ENCODE assay signal across 17 mouse cellular contexts in genomic region chr5:102502333-102502732, GRCm38 (mm10). TPM values are rescaled to one million over a fixed set of nuclear protein-coding genes. Genes with fewer than 3 reads are reported as not detected.
DNase-seq lines count a peak whose midpoint lies in the region; ATAC-seq and TF ChIP-seq lines count a peak whose summit lies in the region.
"Had no signal": no experiment of that assay in that cellular context is flagged by ENCODE, and none has a peak within 500 bp of the region (broad histone marks: within the 10 kb centered on the region; RNA-seq: fewer than 3 reads in every experiment).

No protein-coding gene starts in this region.

- ATAC-seq in common myeloid progenitor, adult 5-6 weeks (replicated peaks; ENCODE audit: low read depth, poor library complexity, severe bottlenecking), result peak; percentile 87
- peak; percentile 87 for ATAC-seq in megakaryocyte progenitor cell, adult 5-6 weeks (replicated peaks; ENCODE audit: poor library complexity)
- ATAC-seq in forebrain, postnatal 0 days, result no peak
- ATAC-seq: midbrain, embryonic 13.5 days had no signal

- no peak overlapping the region for H3K9ac ChIP-seq in forebrain, postnatal 0 days
- H3K9ac ChIP-seq: lung, embryonic 14.5 days; midbrain, embryonic 13.5 days; neural tube, embryonic 12.5 days had no signal

- H3K4me3 ChIP-seq in cerebellum, adult 2 months (replicated peaks; ENCODE audit: insufficient read depth, low read depth, low read length), result no peak overlapping the region
- no peak overlapping the region for H3K4me3 ChIP-seq in forebrain, postnatal 0 days (ENCODE audit: low read depth, low read length)
- H3K4me3 ChIP-seq: erythroblast, embryonic 14.5 days; midbrain, embryonic 13.5 days; neural tube, embryonic 12.5 days had no signal

- WGBS in cerebellum, adult 2 months, result 84% methylated on average over 2 of the region's 2 CpGs
- 91% methylated on average over 2 of the region's 2 CpGs for WGBS in forebrain, postnatal 0 days

- no peaks in the 10 kb centered on the region for H3K4me1 ChIP-seq in cerebellum, adult 2 months (ENCODE audit: control insufficient read depth, insufficient read depth, low read length)
- no peaks in the 10 kb centered on the region for H3K4me1 ChIP-seq in forebrain, postnatal 0 days (ENCODE audit: insufficient read depth)
- H3K4me1 ChIP-seq: midbrain, embryonic 13.5 days; neural tube, embryonic 12.5 days had no signal

- no peak overlapping the region for H3K4me2 ChIP-seq in forebrain, postnatal 0 days (ENCODE audit: low read depth)
- H3K4me2 ChIP-seq: lung, embryonic 14.5 days; midbrain, embryonic 13.5 days; neural tube, embryonic 12.5 days had no signal

- no peaks in the 10 kb centered on the region for H3K36me3 ChIP-seq in forebrain, postnatal 0 days (ENCODE audit: insufficient read depth)
- H3K36me3 ChIP-seq: midbrain, embryonic 13.5 days; neural tube, embryonic 12.5 days had no signal

- H3K9me3 ChIP-seq in forebrain, postnatal 0 days (ENCODE audit: low read length), result no peaks in the 10 kb centered on the region
- H3K9me3 ChIP-seq: midbrain, embryonic 13.5 days; neural tube, embryonic 12.5 days had no signal

- peak; percentile 18 to 49 for DNase-seq in heart, adult 18-20 months
- no peak for DNase-seq in heart, postnatal 25 days (ENCODE audit: low spot score)
- peak; percentile 66 for DNase-seq in layer of hippocampus, adult 9-11 months
- DNase-seq in layer of hippocampus, adult 8-10 months (ENCODE audit: low spot score in 2 of 2), result no peak
- DNase-seq in cerebellum, adult 2 months, result no peak
- no peak for DNase-seq in forebrain, postnatal 0 days
- DNase-seq: cerebellum, adult 9-10 months; gastrocnemius, postnatal 25 days; lung, embryonic 14.5 days; spleen, adult 18-20 months; thymus, postnatal 36 days had no signal

- no peak for TF ChIP-seq POLR2A in cerebellum, adult 2 months (IDR thresholded peaks at IDR 0.05; ENCODE audit: borderline replicate concordance, insufficient read depth, low read length)

- intact Hi-C loops in heart, postnatal 25 days (cut with DNase I), result no loop called here

- no peaks in the 10 kb centered on the region for H3K27me3 ChIP-seq in cerebellum, adult 2 months (ENCODE audit: control insufficient read depth, insufficient read depth, low read length)
- no peaks in the 10 kb centered on the region for H3K27me3 ChIP-seq in forebrain, postnatal 0 days (ENCODE audit: insufficient read depth, low read length)
- H3K27me3 ChIP-seq: midbrain, embryonic 13.5 days; neural tube, embryonic 12.5 days had no signal

- H3K27ac ChIP-seq in cerebellum, adult 2 months (ENCODE audit: insufficient read depth, low read length), result no peak overlapping the region
- H3K27ac ChIP-seq in forebrain, postnatal 0 days (ENCODE audit: low read depth, low read length), result no peak overlapping the region
- H3K27ac ChIP-seq: midbrain, embryonic 13.5 days; neural tube, embryonic 12.5 days; stomach, postnatal 0 days had no signal

- no peak for TF ChIP-seq CTCF in cerebellum, adult 2 months (IDR thresholded peaks at IDR 0.05; ENCODE audit: borderline replicate concordance, insufficient read depth, low read depth, low read length)
- TF ChIP-seq CTCF in forebrain, postnatal 0 days (IDR thresholded peaks at IDR 0.05; ENCODE audit: low read depth), result no peak

RNA-seq across cellular contexts. Expression of gene Arhgap24, which starts 21.1 kb away (rescaled TPM):
- total RNA-seq in heart, adult 18-20 months (2021), result 10 to 100 TPM; 19.4 to 19.8 TPM
- total RNA-seq in heart, postnatal 25 days (2021), result 10 to 100 TPM; 17.4 to 23.9 TPM
- total RNA-seq in layer of hippocampus, adult 8-10 months (2022), result 10 to 100 TPM in 1 of 4 experiments, 1 to 10 TPM in 3; 4.8 to 10.6 (median 7.1) TPM
- total RNA-seq in common myeloid progenitor, adult 5-6 weeks (2017), result 0.91 and 1.1 TPM in 2 replicates
- 0.96 and 1.4 TPM in 2 replicates for total RNA-seq in megakaryocyte progenitor cell, adult 5-6 weeks (2015)
- 1.7 and 2.3 TPM in 2 replicates for total RNA-seq in megakaryocyte progenitor cell, adult 5-6 weeks (2017)
- polyA plus RNA-seq in cerebellum, adult 2 months (2012; rRNA removed), result 8.5 and 11.3 TPM in 2 replicates
- total RNA-seq in forebrain, postnatal 0 days (2014; rRNA removed), result 5.3 and 8.6 TPM in 2 replicates
- 3.7 and 6.0 TPM in 2 replicates for polyA plus RNA-seq in forebrain, postnatal 0 days (2015; fragmentation: Nextera tagmentation; extraction: Ambion mirVana)
- polyA plus RNA-seq: erythroblast, embryonic 14.5 days had no signal

Comparison
In these comparisons a context has a peak if more than half of its experiments do, and no peak if none do; other contexts are left out.
1. DNase-seq: peak in heart, adult 18-20 months (2 of 2) and layer of hippocampus, adult 9-11 months (single experiment); none in heart, postnatal 25 days (single experiment), layer of hippocampus, adult 8-10 months (0 of 2), cerebellum, adult 2 months (0 of 2) and forebrain, postnatal 0 days (single experiment).